Mouse (Mus musculus): Measurements from ENCODE around the gene Galntl6.

DNA sequence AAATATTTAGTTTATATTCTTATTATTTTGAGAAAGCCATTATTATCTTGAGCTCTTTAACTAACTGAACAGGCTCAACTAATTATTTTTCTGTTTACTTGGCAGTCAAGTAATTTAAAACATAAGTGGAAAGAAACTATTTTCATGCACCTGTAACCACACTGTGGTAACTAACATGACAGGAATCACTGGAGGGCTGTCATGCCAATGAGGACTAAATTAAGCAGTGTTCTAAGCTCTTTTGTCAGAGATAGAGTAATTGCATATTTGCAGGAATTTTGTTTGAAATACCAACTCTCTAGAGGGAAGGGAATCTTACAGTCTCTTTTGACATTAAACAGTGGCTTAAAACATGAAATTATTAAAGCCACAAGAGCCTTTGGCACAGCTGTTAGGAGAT lies 390.5 kb downstream of the Galntl6 start:
- no peak for TF ChIP-seq POLR2A (IDR thresholded peaks at IDR 0.05; ENCODE audit: low read depth, low read length)
- TF ChIP-seq NRF1 (IDR thresholded peaks at IDR 0.05; ENCODE audit: low read depth, low read length): no peak
- TF ChIP-seq TCF12 (IDR thresholded peaks at IDR 0.05; ENCODE audit: low read depth, low read length): no peak
- no peak for TF ChIP-seq CHD1 (IDR thresholded peaks at IDR 0.05; ENCODE audit: low read depth, low read length)
- TF ChIP-seq HCFC1 (IDR thresholded peaks at IDR 0.05; ENCODE audit: low read depth, low read length): no peak
- no peak for TF ChIP-seq KAT2A (IDR thresholded peaks at IDR 0.05; ENCODE audit: insufficient replicate concordance, low read length)
- TF ChIP-seq MAFK (IDR thresholded peaks at IDR 0.05; ENCODE audit: insufficient replicate concordance, low read length): no peak
- no peak for TF ChIP-seq CTCF (conservative IDR thresholded peaks at IDR 0.05 in 1 of 2, IDR thresholded peaks at IDR 0.05 in 1 of 2; ENCODE audit: low read depth in 2 of 2, low read length in 2 of 2)
- no peak for TF ChIP-seq IRF4 (IDR thresholded peaks at IDR 0.05; ENCODE audit: low read depth, low read length)
- no peak for TF ChIP-seq ZC3H11A (IDR thresholded peaks at IDR 0.05; ENCODE audit: low read depth, low read length)
- TF ChIP-seq POLR2AphosphoS2 (IDR thresholded peaks at IDR 0.05; ENCODE audit: low read depth, low read length): no peak
- TF ChIP-seq TBP (conservative IDR thresholded peaks at IDR 0.05; ENCODE audit: low read depth, low read length): no peak

Data from CH12.LX (cell line).